Mouse (Mus musculus): Measurements from ENCODE around the gene Tenm3.

Gene Tenm3

GRCm38 (mm10) chr8:48843931-48844285 lies at the start of gene Tenm3:
Tenm3 (minus strand) TSS chr8:48843951.
- DNase-seq, result no peak

GRCm38 (mm10) chr8:48890216-48890765 lies 46.5 kb upstream of the Tenm3 start:
- DNase-seq, result no peak

GRCm38 (mm10) chr8:48884270-48884669 lies 40.5 kb upstream of the Tenm3 start:
- no peak for DNase-seq

- no peak for DNase-seq
Observed at GRCm38 (mm10) chr8:48880585-48880984, 36.8 kb upstream of the Tenm3 start.

GRCm38 (mm10) chr8:48865972-48866371 lies 22.2 kb upstream of the Tenm3 start:
- no peak for DNase-seq

GRCm38 (mm10) chr8:48865485-48865884 lies 21.7 kb upstream of the Tenm3 start:
- no peak for DNase-seq

- DNase-seq, result no peak
Observed at GRCm38 (mm10) chr8:48850223-48851010, 6.7 kb upstream of the Tenm3 start.

GRCm38 (mm10) chr8:48849091-48849616 lies 5.4 kb upstream of the Tenm3 start:
- DNase-seq, result no peak

- no peak for DNase-seq
Observed at GRCm38 (mm10) chr8:48844961-48845360, 1.2 kb upstream of the Tenm3 start.

GRCm38 (mm10) chr8:48844370-48844905 lies 687 bp upstream of the Tenm3 start:
- DNase-seq, result no peak

GRCm38 (mm10) chr8:48842991-48843930 lies 490 bp downstream of the Tenm3 start:
- DNase-seq, result no peak

- DNase-seq, result no peak
Observed at GRCm38 (mm10) chr8:48842516-48842990, 1.2 kb downstream of the Tenm3 start.

GRCm38 (mm10) chr8:48842035-48842434 lies 1.7 kb downstream of the Tenm3 start:
- DNase-seq, result no peak

GRCm38 (mm10) chr8:48835745-48836144 lies 8.0 kb downstream of the Tenm3 start:
- DNase-seq, result no peak

GRCm38 (mm10) chr8:48827454-48827853 lies 16.3 kb downstream of the Tenm3 start:
- no peak for DNase-seq

- DNase-seq, result no peak
Observed at GRCm38 (mm10) chr8:48825666-48826065, 18.1 kb downstream of the Tenm3 start.

GRCm38 (mm10) chr8:48822291-48822690 lies 21.5 kb downstream of the Tenm3 start:
- DNase-seq, result no peak

- no peak for DNase-seq
Observed at GRCm38 (mm10) chr8:48819962-48820361, 23.8 kb downstream of the Tenm3 start.

- no peak for DNase-seq
Observed at GRCm38 (mm10) chr8:48819348-48819747, 24.4 kb downstream of the Tenm3 start.

GRCm38 (mm10) chr8:48816941-48817340 lies 26.8 kb downstream of the Tenm3 start:
- peak; percentile 3 for DNase-seq

GRCm38 (mm10) chr8:48812196-48812741 lies 31.5 kb downstream of the Tenm3 start:
- no peak for DNase-seq

- no peak for DNase-seq
Observed at GRCm38 (mm10) chr8:48810615-48811014, 33.1 kb downstream of the Tenm3 start.

GRCm38 (mm10) chr8:48809104-48809503 lies 34.6 kb downstream of the Tenm3 start:
- DNase-seq, result no peak
